23 mouse cellular contexts compared by ENCODE assay signal in the genomic region with DNA sequence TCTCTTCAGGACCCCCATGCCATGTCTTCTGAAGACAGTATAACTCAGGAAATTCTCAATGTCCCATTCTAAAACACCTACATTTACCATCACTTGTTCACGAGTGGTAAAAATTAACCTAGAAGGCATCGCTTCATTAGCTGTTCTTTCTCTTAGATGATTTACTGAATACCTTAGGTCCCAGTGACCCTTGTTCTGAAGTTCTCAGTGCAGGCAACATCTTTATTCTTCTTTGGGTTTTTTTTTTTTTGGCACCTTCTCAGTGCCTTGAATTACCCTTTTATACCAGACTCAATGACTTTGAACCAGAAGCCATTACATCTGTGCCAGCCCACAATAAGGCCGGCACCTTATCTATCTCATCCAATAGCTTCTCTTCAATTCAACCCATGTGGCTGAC.
"Had no signal": no experiment of that assay in that cellular context is flagged by ENCODE, and none has a peak within 500 bp of the region (broad histone marks: within the 10 kb centered on the region; RNA-seq: fewer than 3 reads in every experiment).

No protein-coding gene starts in this region.

- ATAC-seq: hindbrain, embryonic 16.5 days; inflammation-experienced regulatory T-cells, adult 6 months; intestine, embryonic 15.5 days; intestine, postnatal 0 days had no signal

- H3K36me3 ChIP-seq: heart, embryonic 13.5 days; heart, embryonic 15.5 days; hindbrain, embryonic 10.5 days; hindbrain, embryonic 12.5 days; intestine, embryonic 15.5 days; limb, embryonic 10.5 days; limb, embryonic 12.5 days had no signal

- H3K4me3 ChIP-seq: heart, adult 2 months; heart, embryonic 13.5 days; heart, embryonic 15.5 days; hindbrain, embryonic 10.5 days; hindbrain, embryonic 12.5 days; intestine, embryonic 15.5 days; layer of hippocampus, adult 2 months; left cerebral cortex, adult 2 months; limb, embryonic 10.5 days; limb, embryonic 12.5 days had no signal

- H3K27me3 ChIP-seq: heart, embryonic 13.5 days; heart, embryonic 15.5 days; hindbrain, embryonic 12.5 days; intestine, embryonic 15.5 days had no signal

- H3K9me3 ChIP-seq: heart, embryonic 13.5 days; heart, embryonic 15.5 days; hindbrain, embryonic 10.5 days; hindbrain, embryonic 12.5 days; intestine, embryonic 15.5 days; limb, embryonic 10.5 days had no signal

- H3K9ac ChIP-seq: heart, embryonic 13.5 days; heart, embryonic 15.5 days; hindbrain, embryonic 12.5 days; hindbrain, embryonic 14.5 days; intestine, embryonic 15.5 days; limb, embryonic 12.5 days; liver, embryonic 14.5 days had no signal

- DNase-seq: gastrocnemius, postnatal 14 days; gastrocnemius, postnatal 36 days; heart, adult 11 months; heart, adult 2 months; heart, postnatal 4 days; kidney, postnatal 4 days; liver had no signal

- H3K4me2 ChIP-seq: heart, embryonic 11.5 days; heart, embryonic 13.5 days; heart, embryonic 15.5 days; hindbrain, embryonic 12.5 days; hindbrain, embryonic 14.5 days; intestine, embryonic 15.5 days; limb, embryonic 12.5 days; liver, embryonic 11.5 days had no signal

- H3K4me1 ChIP-seq: hindbrain, embryonic 10.5 days; hindbrain, embryonic 12.5 days; intestine, embryonic 15.5 days had no signal

- H3K27ac ChIP-seq: heart, adult 2 months; heart, embryonic 13.5 days; heart, embryonic 15.5 days; hindbrain, embryonic 10.5 days; hindbrain, embryonic 12.5 days; hindbrain, embryonic 14.5 days; intestine, embryonic 15.5 days; layer of hippocampus, adult 2 months; left cerebral cortex, adult 2 months; liver, embryonic 14.5 days had no signal
